Mouse (Mus musculus) thymus, postnatal 10 days (tissue): ENCODE results near the gene Mtrf1.
A peak's percentile ranks its signal among the peaks of the same experiment; 100 is the strongest.
"Not testable (repeated sequence)": the region's sequence is repeated elsewhere in the genome, so short reads cannot be mapped to it uniquely, and the experiment has no call there.

Experiments used
- DNase-seq, 2 experiments: peaks; one replicate each; pipeline ENCODE4 v3.0.0; 2021; ENCODE audit warnings: low spot score in 2 of 2

Gene Mtrf1

GRCm38 (mm10) chr14:79445055-79445620 lies 47.6 kb downstream of the Mtrf1 start:
- DNase-seq, result no peak

DNA sequence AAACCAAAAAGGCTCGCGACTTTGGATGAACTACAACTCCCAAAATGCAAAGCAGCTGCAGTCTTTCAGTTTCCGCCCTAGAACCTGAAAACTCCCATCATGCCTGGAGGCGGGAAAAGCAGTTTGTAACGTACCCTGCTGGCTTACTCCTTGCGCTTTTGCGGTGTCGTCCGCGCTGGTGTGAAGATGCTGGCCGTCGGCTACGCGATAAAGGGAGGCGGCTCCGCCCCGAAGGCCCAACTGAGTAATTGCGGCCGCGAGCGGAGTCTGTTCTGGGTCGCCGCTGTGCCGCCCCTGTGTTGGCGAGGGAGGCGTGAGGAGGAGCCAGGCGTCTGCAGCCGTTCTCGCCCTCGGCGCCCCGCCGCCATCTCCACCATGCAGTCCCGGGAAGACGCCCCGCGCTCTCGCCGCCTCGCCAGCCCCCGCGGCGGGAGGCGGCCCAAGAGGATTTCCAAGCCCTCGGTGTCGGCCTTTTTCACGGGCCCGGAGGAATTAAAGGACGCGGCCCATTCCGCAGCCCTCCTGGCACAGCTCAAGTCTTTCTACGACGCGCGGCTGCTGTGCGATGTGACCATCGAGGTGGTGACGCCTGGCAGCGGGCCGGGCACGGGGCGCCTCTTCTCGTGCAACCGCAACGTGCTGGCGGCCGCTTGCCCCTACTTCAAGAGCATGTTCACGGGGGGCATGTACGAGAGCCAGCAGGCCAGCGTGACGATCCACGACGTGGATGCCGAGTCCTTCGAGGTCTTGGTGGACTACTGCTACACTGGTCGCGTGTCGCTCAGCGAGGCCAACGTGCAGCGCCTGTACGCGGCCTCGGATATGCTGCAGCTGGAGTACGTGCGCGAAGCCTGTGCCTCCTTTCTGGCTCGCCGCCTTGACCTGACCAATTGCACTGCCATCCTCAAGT lies 54.4 kb downstream of the Mtrf1 start, which contains the start of gene Kbtbd6:
Gene Kbtbd6 (plus strand): TSS at position 155 of the 910 bp plus-strand sequence.
- DNase-seq, result peak; percentile 65 to 68

DNA sequence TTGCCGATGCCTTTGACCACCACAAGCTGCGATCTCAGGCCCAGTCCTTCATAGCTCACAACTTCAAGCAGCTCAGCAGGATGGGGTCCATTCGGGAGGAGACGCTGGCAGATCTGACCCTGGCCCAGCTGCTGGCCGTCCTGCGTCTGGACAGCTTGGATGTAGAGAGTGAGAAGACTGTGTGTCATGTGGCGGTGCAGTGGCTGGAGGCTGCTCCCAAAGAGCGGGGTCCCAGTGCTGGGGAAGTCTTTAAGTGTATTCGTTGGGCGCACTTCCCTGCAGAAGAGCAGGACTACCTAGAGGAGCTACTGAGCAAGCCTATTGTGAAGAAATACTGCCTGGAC lies 55.0 kb downstream of the Mtrf1 start:
- DNase-seq, result not testable (repeated sequence)

DNA sequence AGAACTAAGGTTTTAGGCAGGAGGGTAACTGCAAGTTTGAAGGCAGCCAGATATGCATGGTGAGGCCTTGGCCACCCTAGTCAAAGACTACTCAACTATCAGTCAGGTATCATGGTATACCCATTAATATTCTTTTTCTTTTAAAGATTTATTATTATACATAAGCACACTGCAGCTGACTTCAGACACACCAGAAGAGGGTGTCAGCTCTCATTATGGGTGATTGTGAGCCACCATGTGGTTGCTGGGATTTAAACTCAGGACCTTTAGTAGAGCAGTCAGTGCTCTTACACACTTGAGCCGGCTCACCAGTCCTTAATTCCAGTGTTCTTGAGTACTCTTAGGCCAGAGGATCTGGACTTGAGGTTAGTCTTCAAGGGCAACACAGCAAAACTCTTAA lies 62.8 kb downstream of the Mtrf1 start:
- DNase-seq, result no peak

DNA sequence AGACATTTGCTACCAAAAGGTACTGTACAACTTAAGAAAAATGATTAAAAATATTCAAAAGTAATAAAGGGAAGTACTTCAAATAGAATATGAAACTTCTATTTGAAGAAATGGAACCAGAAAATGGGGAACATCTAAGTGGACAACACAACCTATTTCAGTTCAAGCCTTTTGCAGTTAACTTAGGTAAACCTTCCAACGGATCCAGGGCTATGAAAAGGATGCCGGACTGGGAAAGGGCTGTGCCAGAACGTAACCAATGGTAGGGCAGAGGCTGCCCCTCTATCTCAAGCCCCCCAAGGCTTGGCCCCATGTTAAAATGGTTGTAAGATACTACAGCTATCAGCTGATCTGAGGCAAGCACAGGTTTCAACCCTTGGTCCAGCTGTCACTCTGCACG lies 63.4 kb downstream of the Mtrf1 start:
- no peak for DNase-seq

- no peak for DNase-seq
Measured at GRCm38 (mm10) chr14:79465623-79466022, 68.1 kb downstream of the Mtrf1 start.

GRCm38 (mm10) chr14:79467621-79468020 lies 70.0 kb downstream of the Mtrf1 start:
- DNase-seq, result peak in 1 of 2 experiments; percentile 40
